Mouse (Mus musculus) limb, embryonic 14.5 days (tissue): ENCODE data around the gene Gm20388. TPM values are rescaled to one million over a fixed set of nuclear protein-coding genes. Genes with fewer than 3 reads are reported as not detected.

Experiments used
- ATAC-seq: fragments of 200-750 bp; cut with Nextera tagmentation; 2 replicates; pipeline ENCODE4 v1.8.0; 2017; ENCODE audit warnings: low read depth, moderate number of reproducible peaks, moderate TSS enrichment; ENCODE audit not compliant: low FRiP score
- DNase-seq: peaks from one replicate; pipeline ENCODE4 v3.0.0-alpha.2; 2015; ENCODE audit warnings: low spot score
- H3K27ac ChIP-seq: fragments of 300-500 bp; sonication (generic); replicated peaks from 2 replicates; pipeline ENCODE4 v1.5.1; 2014; ENCODE audit warnings: low read depth, mild to moderate bottlenecking, low read length, moderate library complexity, mixed read lengths
- H3K27me3 ChIP-seq: fragments of 300-500 bp; sonication (generic); 2 replicates; pipeline ENCODE4 v1.6.1; 2014; ENCODE audit warnings: low read length, mixed read lengths; ENCODE audit not compliant: control insufficient read depth, insufficient read depth
- H3K36me3 ChIP-seq: fragments of 300-500 bp; sonication (generic); 2 replicates; pipeline ENCODE4 v1.6.1; 2014; ENCODE audit warnings: mild to moderate bottlenecking, low read length, moderate library complexity, mixed read lengths; ENCODE audit not compliant: control insufficient read depth, insufficient read depth
- H3K4me1 ChIP-seq: fragments of 300-500 bp; sonication (generic); 2 replicates; pipeline ENCODE4 v1.6.1; 2014; ENCODE audit warnings: antibody characterized with exemption, low read length, mixed read lengths; ENCODE audit not compliant: control insufficient read depth, insufficient read depth
- H3K4me2 ChIP-seq: fragments of 300-500 bp; sonication (generic); replicated peaks from 2 replicates; pipeline ENCODE4 v1.6.1; 2014; ENCODE audit warnings: low read depth, mild to moderate bottlenecking, low read length, moderate library complexity; ENCODE audit not compliant: severe bottlenecking
- H3K4me3 ChIP-seq: fragments of 300-500 bp; sonication (generic); replicated peaks from 2 replicates; pipeline ENCODE4 v1.5.1; 2014; ENCODE audit warnings: low read length
- H3K9ac ChIP-seq: fragments of 300-500 bp; sonication (generic); 2 replicates; pipeline ENCODE4 v1.6.1; 2014; ENCODE audit warnings: mild to moderate bottlenecking, low read depth, low read length, moderate library complexity; ENCODE audit not compliant: severe bottlenecking
- H3K9me3 ChIP-seq: fragments of 300-500 bp; sonication (generic); 2 replicates; pipeline ENCODE4 v1.6.1; 2016; ENCODE audit warnings: low read length; ENCODE audit not compliant: control insufficient read depth
- POLR2A ChIP-seq: fragments of 200-500 bp; IDR thresholded peaks from 2 replicates; pipeline ENCODE4 v1.8.0; 2012; ENCODE audit warnings: inconsistent platforms, mild to moderate bottlenecking, moderate library complexity, borderline replicate concordance; ENCODE audit not compliant: insufficient read depth, insufficient read length; ENCODE audit errors: extremely low read depth
- WGBS: fragments of 180-500 bp; shearing (Covaris S2); extraction: QIAGEN DNeasy Blood & Tissue Kit; methylation state at CpG from one replicate; pipeline ENCODE4 v1.1.7; 2014; 5-methylcytosine and 5-hydroxymethylcytosine counted together
- polyA plus RNA-seq, 2 experiments: library from polyadenylated mRNA; depleted of rRNA in 1 of 2; stranded (reverse) in 1 of 2; unstranded in 1 of 2; fragments of >200 nt; fragmentation: Nextera tagmentation in 1 of 2; extraction: Ambion mirVana in 1 of 2; gene quantifications; 2 replicates each; pipeline versions ENCODE4 v1.2.1 to v1.2.3; 2012 to 2014

Gene Gm20388
- polyA plus RNA-seq, 2 experiments: 1.9 to 49.9 TPM

- ATAC-seq (no peak), DNase-seq (no peak)
- Histone ChIP-seq H3K9me3 (no peaks in the 10 kb centered on the region), H3K9ac (no peak overlapping the region), H3K4me2 (no peak overlapping the region), H3K27ac (no peak overlapping the region), H3K4me3 (no peak overlapping the region), H3K27me3 (no peaks in the 10 kb centered on the region), H3K36me3 (no peaks in the 10 kb centered on the region), H3K4me1 (no peaks in the 10 kb centered on the region)
- TF ChIP-seq POLR2A: no peak
- WGBS: 47% methylated on average over 4 of the region's 4 CpGs
Observed at GRCm38 (mm10) chr8:120129547-120129946, 218.9 kb downstream of the Gm20388 start.

GRCm38 (mm10) chr8:120131158-120131557 lies 220.5 kb downstream of the Gm20388 start:
- 80% methylated on average over 8 of the region's 8 CpGs for WGBS
- Histone ChIP-seq H3K27me3 (no peaks in the 10 kb centered on the region), H3K4me3 (no peak overlapping the region), H3K4me1 (no peaks in the 10 kb centered on the region), H3K9me3 (no peaks in the 10 kb centered on the region), H3K4me2 (no peak overlapping the region), H3K27ac (no peak overlapping the region), H3K36me3 (no peaks in the 10 kb centered on the region), H3K9ac (no peak overlapping the region)
- ATAC-seq (no peak), DNase-seq (no peak)
- TF ChIP-seq POLR2A: no peak

- Histone ChIP-seq H3K4me3 (no peak overlapping the region), H3K27me3 (no peaks in the 10 kb centered on the region), H3K9me3 (no peaks in the 10 kb centered on the region), H3K4me2 (no peak overlapping the region), H3K9ac (no peak overlapping the region), H3K36me3 (no peaks in the 10 kb centered on the region), H3K27ac (no peak overlapping the region), H3K4me1 (no peaks in the 10 kb centered on the region)
- ATAC-seq (no peak), DNase-seq (no peak)
- no peak for TF ChIP-seq POLR2A
- WGBS: 75% methylated on average over 7 of the region's 7 CpGs
Observed at GRCm38 (mm10) chr8:120133169-120133568, 222.5 kb downstream of the Gm20388 start.

DNA sequence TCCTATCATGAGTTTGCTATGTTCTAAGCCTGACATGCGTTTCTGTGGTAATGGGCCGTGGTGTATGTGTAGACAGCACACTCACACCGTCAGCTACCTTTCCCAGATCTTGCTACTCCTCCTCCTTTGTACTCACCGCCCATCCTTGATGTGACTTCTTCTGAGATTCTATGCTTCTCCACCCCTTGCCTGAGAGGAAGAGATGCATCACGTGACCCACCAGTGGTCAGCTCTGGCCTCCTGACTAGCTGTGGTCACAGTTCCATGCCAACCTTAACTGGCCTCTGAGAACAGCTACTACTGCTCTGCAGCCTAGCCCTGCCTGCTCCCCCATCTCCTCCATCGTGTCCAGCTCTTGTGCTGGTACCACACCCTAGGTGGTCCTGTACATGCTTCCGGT lies 225.0 kb downstream of the Gm20388 start:
- TF ChIP-seq POLR2A: no peak
- Histone ChIP-seq H3K27me3 (no peaks in the 10 kb centered on the region), H3K4me2 (no peak overlapping the region), H3K9ac (no peak overlapping the region), H3K36me3 (no peaks in the 10 kb centered on the region), H3K4me1 (no peaks in the 10 kb centered on the region), H3K4me3 (no peak overlapping the region), H3K9me3 (no peaks in the 10 kb centered on the region), H3K27ac (no peak overlapping the region)
- 90% methylated on average over 7 of the region's 7 CpGs for WGBS
- DNase-seq (no peak), ATAC-seq (no peak)

DNA sequence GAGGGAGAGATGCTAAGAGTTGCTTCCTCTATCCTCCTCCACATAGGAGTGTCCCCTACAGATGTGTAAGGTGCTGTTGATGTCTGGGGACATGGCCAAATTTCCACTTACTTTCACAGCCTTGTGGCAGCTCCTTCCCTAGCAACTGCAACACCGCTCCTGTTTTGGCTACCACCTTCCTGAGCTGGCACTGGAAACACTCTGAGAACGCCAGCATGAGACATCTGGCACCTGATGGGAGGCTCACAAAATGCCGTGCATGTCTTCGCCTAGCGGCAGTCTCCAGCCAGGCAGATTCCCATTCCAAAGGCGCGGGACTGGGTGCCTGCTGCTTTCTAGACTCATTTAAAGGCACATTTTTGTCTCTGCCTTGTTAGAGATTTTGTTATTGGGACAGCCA lies 226.0 kb downstream of the Gm20388 start:
- Histone ChIP-seq H3K27ac (no peak overlapping the region), H3K9ac (no peak overlapping the region), H3K4me3 (no peak overlapping the region), H3K9me3 (no peaks in the 10 kb centered on the region), H3K27me3 (no peaks in the 10 kb centered on the region), H3K4me1 (no peaks in the 10 kb centered on the region), H3K36me3 (no peaks in the 10 kb centered on the region), H3K4me2 (no peak overlapping the region)
- no peak for ATAC-seq
- DNase-seq: no peak
- 51% methylated on average over 7 of the region's 7 CpGs for WGBS
- no peak for TF ChIP-seq POLR2A

- ATAC-seq (no peak), DNase-seq (no peak)
- H3K4me1 ChIP-seq: no peaks in the 10 kb centered on the region
- H3K4me2 ChIP-seq: no peak overlapping the region
- no peak for TF ChIP-seq POLR2A
- H3K36me3 ChIP-seq: no peaks in the 10 kb centered on the region
- no peaks in the 10 kb centered on the region for H3K9me3 ChIP-seq
- H3K9ac ChIP-seq: no peak overlapping the region
- H3K27me3 ChIP-seq: no peaks in the 10 kb centered on the region
- no peak overlapping the region for H3K4me3 ChIP-seq
- 53% methylated on average over 2 of the region's 2 CpGs for WGBS
- no peak overlapping the region for H3K27ac ChIP-seq
Observed at GRCm38 (mm10) chr8:120138958-120139357, 228.3 kb downstream of the Gm20388 start.
